Mouse (Mus musculus) right cerebral cortex, postnatal 10 days (tissue): Measurements from ENCODE around the gene Top1.
A peak's percentile ranks its signal among the peaks of the same experiment; 100 is the strongest.

Experiments used
- DNase-seq, 2 experiments: peaks; one replicate each; pipeline ENCODE4 v3.0.0; 2021; ENCODE audit warnings: low spot score in 2 of 2

The Top1 gene

GRCm38 (mm10) chr2:160741580-160741979 lies 95.9 kb downstream of the Top1 start:
- no peak for DNase-seq

GRCm38 (mm10) chr2:160742161-160742609 lies 96.5 kb downstream of the Top1 start:
- DNase-seq: no peak

GRCm38 (mm10) chr2:160744040-160744822 lies 98.5 kb downstream of the Top1 start:
- peak; percentile 62 to 72 for DNase-seq

GRCm38 (mm10) chr2:160744823-160745210 lies 99.1 kb downstream of the Top1 start:
- no peak for DNase-seq

GRCm38 (mm10) chr2:160745497-160745896 lies 99.8 kb downstream of the Top1 start:
- no peak for DNase-seq

- DNase-seq: no peak
Observed at GRCm38 (mm10) chr2:160746637-160747036, 100.9 kb downstream of the Top1 start.

GRCm38 (mm10) chr2:160747075-160747474 lies 101.4 kb downstream of the Top1 start:
- no peak for DNase-seq

- DNase-seq: no peak
Observed at GRCm38 (mm10) chr2:160756583-160757203, 111.0 kb downstream of the Top1 start.

GRCm38 (mm10) chr2:160760433-160761184 lies 114.9 kb downstream of the Top1 start:
- DNase-seq: peak in 1 of 2 experiments; percentile 59

GRCm38 (mm10) chr2:160763816-160764215 lies 118.1 kb downstream of the Top1 start:
- no peak for DNase-seq

- no peak for DNase-seq
Observed at GRCm38 (mm10) chr2:160764386-160764785, 118.7 kb downstream of the Top1 start.

- no peak for DNase-seq
Observed at GRCm38 (mm10) chr2:160765096-160765495, 119.4 kb downstream of the Top1 start.

- peak in 1 of 2 experiments; percentile 51 for DNase-seq
Observed at GRCm38 (mm10) chr2:160766371-160766771, 120.7 kb downstream of the Top1 start.

GRCm38 (mm10) chr2:160767201-160767600 lies 121.5 kb downstream of the Top1 start:
- DNase-seq: no peak

- no peak for DNase-seq
Observed at GRCm38 (mm10) chr2:160768097-160768695, 122.5 kb downstream of the Top1 start.

- DNase-seq: no peak
Observed at GRCm38 (mm10) chr2:160768997-160769396, 123.3 kb downstream of the Top1 start.

- DNase-seq: no peak
Observed at GRCm38 (mm10) chr2:160770409-160770808, 124.7 kb downstream of the Top1 start.

- DNase-seq: no peak
Observed at GRCm38 (mm10) chr2:160770871-160771270, 125.2 kb downstream of the Top1 start.

GRCm38 (mm10) chr2:160771325-160772276 lies 125.9 kb downstream of the Top1 start:
- no peak for DNase-seq
